Mouse (Mus musculus): ENCODE data around the gene Bbox1. TPM values are rescaled to one million over a fixed set of nuclear protein-coding genes. Genes with fewer than 3 reads are reported as not detected.

The Bbox1 gene
- polyA plus RNA-seq, 1 experiment from 2014 or later, result 0.92 TPM

- no peak for ATAC-seq (ENCODE audit: low read depth)
- no peak for DNase-seq (ENCODE audit: low spot score)
- 88% methylated on average over 1 of the region's 1 CpGs for WGBS
- Histone ChIP-seq H3K36me3 (ENCODE audit: control insufficient read depth, insufficient read depth, low read length) (no peaks in the 10 kb centered on the region), H3K4me3 (ENCODE audit: low read depth, low read length) (no peak overlapping the region), H3K9me3 (ENCODE audit: control insufficient read depth, low read length) (no peaks in the 10 kb centered on the region), H3K4me2 (ENCODE audit: low read depth, low read length) (no peak overlapping the region), H3K27ac (replicated peaks; ENCODE audit: low read depth, low read length) (no peak overlapping the region), H3K4me1 (ENCODE audit: control insufficient read depth, insufficient read depth, low read length) (peaks cover 13% of the 10 kb centered on the region), H3K9ac (ENCODE audit: low read depth, low read length) (no peak overlapping the region), H3K27me3 (replicated peaks; ENCODE audit: control insufficient read depth, insufficient read depth, low read length) (no peaks in the 10 kb centered on the region)
Observed at GRCm38 (mm10) chr2:110319266-110319665, 4.9 kb upstream of the Bbox1 start.

DNA sequence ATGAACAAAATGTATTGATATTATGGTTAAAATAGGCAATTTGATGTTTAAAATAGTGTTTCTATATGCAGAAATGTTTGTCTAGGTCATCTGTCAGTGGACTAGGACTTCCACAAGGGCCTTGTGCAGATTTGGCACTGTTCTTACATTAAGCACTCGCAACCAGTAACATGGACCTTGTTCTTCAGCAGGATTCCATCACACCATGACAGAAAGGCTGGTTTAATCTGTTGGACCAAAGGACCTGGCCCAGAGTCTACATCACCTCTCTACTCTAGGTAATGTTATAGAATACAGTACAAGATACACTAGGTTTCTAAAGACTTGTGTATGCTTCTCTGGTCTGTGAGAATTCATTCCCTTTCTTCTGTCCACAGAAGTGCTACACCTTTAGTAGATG lies 4.4 kb upstream of the Bbox1 start:
- WGBS, result 83% methylated on average over 1 of the region's 1 CpGs
- H3K4me3 ChIP-seq (ENCODE audit: low read depth, low read length), result no peak overlapping the region
- no peaks in the 10 kb centered on the region for H3K36me3 ChIP-seq (ENCODE audit: control insufficient read depth, insufficient read depth, low read length)
- no peaks in the 10 kb centered on the region for H3K27me3 ChIP-seq (replicated peaks; ENCODE audit: control insufficient read depth, insufficient read depth, low read length)
- H3K4me2 ChIP-seq (ENCODE audit: low read depth, low read length), result no peak overlapping the region
- H3K4me1 ChIP-seq (ENCODE audit: control insufficient read depth, insufficient read depth, low read length), result peaks cover 17% of the 10 kb centered on the region
- no peak overlapping the region for H3K27ac ChIP-seq (replicated peaks; ENCODE audit: low read depth, low read length)
- no peak for DNase-seq (ENCODE audit: low spot score)
- no peak overlapping the region for H3K9ac ChIP-seq (ENCODE audit: low read depth, low read length)
- ATAC-seq (ENCODE audit: low read depth), result no peak
- H3K9me3 ChIP-seq (ENCODE audit: control insufficient read depth, low read length), result no peaks in the 10 kb centered on the region

- no peak overlapping the region for H3K27ac ChIP-seq (replicated peaks; ENCODE audit: low read depth, low read length)
Observed at GRCm38 (mm10) chr2:110316116-110316883, 1.9 kb upstream of the Bbox1 start.

DNA sequence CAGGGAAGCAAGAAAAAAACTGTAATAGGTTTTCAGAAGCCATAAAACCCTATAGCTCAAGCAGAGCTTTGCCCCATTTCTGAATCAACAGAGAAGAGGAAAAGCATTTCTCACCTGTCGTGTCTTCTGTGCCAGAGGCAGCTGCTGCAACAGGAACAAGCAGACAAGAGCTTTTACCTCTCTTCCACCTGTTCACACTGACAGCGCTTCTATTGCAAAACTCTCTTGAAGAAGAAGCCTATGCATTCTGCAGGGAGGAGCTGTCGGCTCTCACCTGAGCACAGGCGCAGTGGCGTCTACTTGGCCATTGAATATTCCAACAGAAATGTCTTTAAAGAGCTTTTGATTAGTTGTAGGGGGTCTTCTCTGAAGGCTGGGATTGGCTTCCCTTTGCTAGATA lies 286 bp downstream of the Bbox1 start:
- ATAC-seq (ENCODE audit: low read depth), result no peak
- Histone ChIP-seq H3K27ac (replicated peaks; ENCODE audit: low read depth, low read length) (peak overlapping the region; percentile 49; the same call in 1 of the 2 replicates), H3K9ac (ENCODE audit: low read depth, low read length) (no peak overlapping the region), H3K9me3 (ENCODE audit: control insufficient read depth, low read length) (0 out of 2 replicates have a peak, but pooled peaks cover 3% of the 10 kb centered on the region), H3K4me3 (ENCODE audit: low read depth, low read length) (no peak overlapping the region), H3K36me3 (ENCODE audit: control insufficient read depth, insufficient read depth, low read length) (no peaks in the 10 kb centered on the region), H3K27me3 (replicated peaks; ENCODE audit: control insufficient read depth, insufficient read depth, low read length) (no peaks in the 10 kb centered on the region), H3K4me1 (ENCODE audit: control insufficient read depth, insufficient read depth, low read length) (peaks cover 13% of the 10 kb centered on the region; the same call in 1 of the 2 replicates), H3K4me2 (ENCODE audit: low read depth, low read length) (no peak overlapping the region)
- WGBS, result 78% methylated on average over 5 of the region's 5 CpGs
- DNase-seq (ENCODE audit: low spot score), result no peak

More at GRCm38 (mm10) chr2:110316116-110316883, 1.9 kb upstream of the Bbox1 start:
- H3K36me3 ChIP-seq (ENCODE audit: control insufficient read depth, insufficient read depth, low read length), result no peaks in the 10 kb centered on the region
- no peak overlapping the region for H3K9ac ChIP-seq (ENCODE audit: low read depth, low read length)
- H3K4me2 ChIP-seq (ENCODE audit: low read depth, low read length), result no peak overlapping the region
- DNase-seq (ENCODE audit: low spot score) (no peak), ATAC-seq (ENCODE audit: low read depth) (no peak)
- no peaks in the 10 kb centered on the region for H3K27me3 ChIP-seq (replicated peaks; ENCODE audit: control insufficient read depth, insufficient read depth, low read length)
- peaks cover 20% of the 10 kb centered on the region for H3K4me1 ChIP-seq (ENCODE audit: control insufficient read depth, insufficient read depth, low read length)
- no peak overlapping the region for H3K4me3 ChIP-seq (ENCODE audit: low read depth, low read length)
- 25% methylated on average over 3 of the region's 3 CpGs for WGBS
- no peaks in the 10 kb centered on the region for H3K9me3 ChIP-seq (ENCODE audit: control insufficient read depth, low read length)

DNA sequence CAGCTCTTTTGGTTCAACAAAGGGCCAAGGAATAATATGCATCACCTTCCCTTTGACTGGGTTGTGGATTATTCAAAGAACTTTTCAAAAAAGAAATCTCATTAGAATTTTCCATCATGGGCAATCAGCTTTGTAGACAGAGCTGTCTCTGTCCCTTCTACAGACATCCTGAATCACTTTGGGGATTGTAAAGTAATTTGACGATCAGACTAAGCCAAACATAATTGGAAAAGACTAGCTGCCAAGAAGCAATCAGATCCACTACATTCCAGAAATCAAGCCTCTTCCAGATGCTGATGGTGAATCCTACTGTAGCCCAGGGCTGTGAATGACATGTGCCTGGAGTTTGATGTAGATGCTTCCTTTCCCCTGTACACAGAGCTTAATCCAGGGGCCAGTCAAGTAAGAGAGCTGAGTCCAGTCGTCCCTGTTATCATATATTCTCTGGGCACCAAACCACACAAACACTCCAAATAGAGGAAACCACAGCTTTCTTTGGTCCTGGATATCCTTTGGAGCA lies 995 bp downstream of the Bbox1 start:
- WGBS, result 31% methylated on average over 2 of the region's 2 CpGs
- peak overlapping the region; percentile 49; the same call in 1 of the 2 replicates for H3K27ac ChIP-seq (replicated peaks; ENCODE audit: low read depth, low read length)
- no peak overlapping the region for H3K4me3 ChIP-seq (ENCODE audit: low read depth, low read length)
- DNase-seq (ENCODE audit: low spot score), result peak; percentile 84
- no peak overlapping the region for H3K4me2 ChIP-seq (ENCODE audit: low read depth, low read length)
- H3K36me3 ChIP-seq (ENCODE audit: control insufficient read depth, insufficient read depth, low read length), result no peaks in the 10 kb centered on the region
- ATAC-seq (ENCODE audit: low read depth), result peak; percentile 72
- H3K9me3 ChIP-seq (ENCODE audit: control insufficient read depth, low read length), result 0 out of 2 replicates have a peak, but pooled peaks cover 3% of the 10 kb centered on the region
- peaks cover 13% of the 10 kb centered on the region; the same call in 1 of the 2 replicates for H3K4me1 ChIP-seq (ENCODE audit: control insufficient read depth, insufficient read depth, low read length)
- H3K27me3 ChIP-seq (replicated peaks; ENCODE audit: control insufficient read depth, insufficient read depth, low read length), result no peaks in the 10 kb centered on the region
- H3K9ac ChIP-seq (ENCODE audit: low read depth, low read length), result no peak overlapping the region

DNA sequence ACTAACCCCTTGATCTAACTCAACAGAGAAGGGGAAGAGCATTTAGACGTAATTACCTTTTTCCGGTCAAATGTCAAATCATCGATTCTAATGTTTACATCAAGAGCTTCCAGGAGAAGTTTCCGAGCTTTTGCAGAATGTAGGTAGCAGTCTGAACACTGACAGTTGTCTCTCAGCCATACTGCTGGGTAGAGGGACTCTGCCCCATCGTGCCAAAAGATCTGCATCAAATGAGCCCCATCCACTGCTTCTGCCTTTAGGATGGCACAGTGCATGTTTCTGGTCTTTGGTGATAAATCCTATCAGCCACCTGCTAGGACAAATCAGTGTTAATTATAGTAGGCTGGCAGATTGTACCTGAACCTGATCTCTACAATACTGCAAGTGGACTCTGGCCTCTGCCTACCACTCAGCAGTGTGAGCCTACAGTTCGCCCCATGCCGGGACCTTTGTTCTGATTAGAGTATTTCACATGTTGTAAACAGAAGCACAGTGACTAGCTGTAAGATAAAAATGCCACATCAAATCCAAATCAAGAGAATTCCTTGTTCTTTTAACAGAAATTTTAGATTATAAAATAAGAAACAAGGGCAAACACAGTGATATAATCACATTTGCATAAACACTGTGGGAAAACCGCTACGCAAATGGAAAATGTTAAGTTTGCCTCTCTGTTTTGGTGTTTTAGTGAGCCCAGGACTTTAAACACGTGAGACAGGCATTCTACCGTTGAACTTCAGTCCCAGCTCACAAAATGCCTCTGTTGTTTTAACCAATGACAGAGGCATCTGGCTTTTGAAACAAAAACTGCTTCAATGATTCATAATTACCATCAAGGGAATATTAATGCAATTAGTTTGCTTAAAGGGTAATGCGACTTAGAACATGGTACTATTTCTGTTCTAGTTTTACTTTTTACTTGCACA lies 8.7 kb downstream of the Bbox1 start:
- 65% methylated on average over 12 of the region's 12 CpGs for WGBS
- DNase-seq (ENCODE audit: low spot score) (no peak), ATAC-seq (ENCODE audit: low read depth) (no peak)
- Histone ChIP-seq H3K27ac (replicated peaks; ENCODE audit: low read depth, low read length) (no peak overlapping the region), H3K9me3 (ENCODE audit: control insufficient read depth, low read length) (0 out of 2 replicates have a peak, but pooled peaks cover 3% of the 10 kb centered on the region), H3K4me1 (ENCODE audit: control insufficient read depth, insufficient read depth, low read length) (peaks cover 15% of the 10 kb centered on the region), H3K36me3 (ENCODE audit: control insufficient read depth, insufficient read depth, low read length) (no peaks in the 10 kb centered on the region), H3K4me3 (ENCODE audit: low read depth, low read length) (no peak overlapping the region), H3K9ac (ENCODE audit: low read depth, low read length) (no peak overlapping the region), H3K4me2 (ENCODE audit: low read depth, low read length) (no peak overlapping the region), H3K27me3 (replicated peaks; ENCODE audit: control insufficient read depth, insufficient read depth, low read length) (no peaks in the 10 kb centered on the region)

GRCm38 (mm10) chr2:110302261-110302660 lies 12.1 kb downstream of the Bbox1 start:
- H3K4me1 ChIP-seq (ENCODE audit: control insufficient read depth, insufficient read depth, low read length), result peaks cover 15% of the 10 kb centered on the region
- WGBS, result 29% methylated on average over 2 of the region's 2 CpGs

GRCm38 (mm10) chr2:110301314-110301713 lies 13.0 kb downstream of the Bbox1 start:
- no peak overlapping the region for H3K27ac ChIP-seq (replicated peaks; ENCODE audit: low read depth, low read length)
- WGBS, result 28% methylated on average over 3 of the region's 3 CpGs

More at GRCm38 (mm10) chr2:110302261-110302660, 12.1 kb downstream of the Bbox1 start:
- H3K27ac ChIP-seq (replicated peaks; ENCODE audit: low read depth, low read length), result peak overlapping the region; percentile 52; the same call in 1 of the 2 replicates
- no peaks in the 10 kb centered on the region for H3K9me3 ChIP-seq (ENCODE audit: control insufficient read depth, low read length)
- no peak overlapping the region for H3K4me3 ChIP-seq (ENCODE audit: low read depth, low read length)
- H3K9ac ChIP-seq (ENCODE audit: low read depth, low read length), result no peak overlapping the region
- no peaks in the 10 kb centered on the region for H3K27me3 ChIP-seq (replicated peaks; ENCODE audit: control insufficient read depth, insufficient read depth, low read length)
- no peaks in the 10 kb centered on the region for H3K36me3 ChIP-seq (ENCODE audit: control insufficient read depth, insufficient read depth, low read length)
- H3K4me2 ChIP-seq (ENCODE audit: low read depth, low read length), result no peak overlapping the region
- no peak for ATAC-seq (ENCODE audit: low read depth)
- no peak for DNase-seq (ENCODE audit: low spot score)

More at GRCm38 (mm10) chr2:110301314-110301713, 13.0 kb downstream of the Bbox1 start:
- H3K4me1 ChIP-seq (ENCODE audit: control insufficient read depth, insufficient read depth, low read length), result peaks cover 15% of the 10 kb centered on the region
- H3K36me3 ChIP-seq (ENCODE audit: control insufficient read depth, insufficient read depth, low read length), result no peaks in the 10 kb centered on the region
- no peak overlapping the region for H3K9ac ChIP-seq (ENCODE audit: low read depth, low read length)
- DNase-seq (ENCODE audit: low spot score) (peak; percentile 80), ATAC-seq (ENCODE audit: low read depth) (peak; percentile 70; the same call in 1 of the 2 replicates)
- H3K9me3 ChIP-seq (ENCODE audit: control insufficient read depth, low read length), result no peaks in the 10 kb centered on the region
- no peak overlapping the region for H3K4me2 ChIP-seq (ENCODE audit: low read depth, low read length)
- no peaks in the 10 kb centered on the region for H3K27me3 ChIP-seq (replicated peaks; ENCODE audit: control insufficient read depth, insufficient read depth, low read length)
- H3K4me3 ChIP-seq (ENCODE audit: low read depth, low read length), result no peak overlapping the region
